Mouse (Mus musculus) bone marrow macrophage, adult 2 months (primary cell): ENCODE measurements around the gene Kif5a.

Experiments used
- CTCF ChIP-seq: IDR thresholded peaks from 2 replicates; pipeline ENCODE4 v1.5.1; 2012; ENCODE audit warnings: low read depth, mild to moderate bottlenecking, low read length, moderate library complexity
- POLR2A ChIP-seq: IDR thresholded peaks from 2 replicates; pipeline ENCODE4 v1.6.1; 2012; ENCODE audit warnings: mild to moderate bottlenecking, low read depth, low read length, borderline replicate concordance

GRCm38 (mm10) chr10:127284105-127284622 lies 21.0 kb upstream of the Kif5a start:
- TF ChIP-seq CTCF (no peak), POLR2A (no peak)
